Mouse (Mus musculus) retina, embryonic 14.5 days (tissue): ENCODE data around the gene Utp11.

Experiments
- DNase-seq: peaks from one replicate; pipeline ENCODE4 v3.0.0-alpha.2; 2015; ENCODE audit warnings: low spot score

Utp11 gene

GRCm38 (mm10) chr4:124632856-124633255 is 60.5 kb downstream of the Utp11 start:
- DNase-seq: no peak

- no peak for DNase-seq
Observed at GRCm38 (mm10) chr4:124631456-124631855, 61.9 kb downstream of the Utp11 start.
